Mouse (Mus musculus): Measurements from ENCODE around the gene Rasa2.
"Not testable (repeated sequence)": the region's sequence is repeated elsewhere in the genome, so short reads cannot be mapped to it uniquely, and the experiment has no call there.

- TF ChIP-seq CTCF, EP300 (IDR thresholded peaks at IDR 0.05; ENCODE audit: low read depth): not testable (repeated sequence)
These were observed 95.3 kb downstream of the Rasa2 start for GRCm38 (mm10) chr9:96536093-96536492.

All from heart, postnatal 0 days (tissue).